Mouse (Mus musculus): Measurements from ENCODE around the gene Gm28048.

- no peak for TF ChIP-seq POLR2A (IDR thresholded peaks at IDR 0.05; ENCODE audit: borderline replicate concordance, low read depth, low read length)
- no peak for TF ChIP-seq CTCF (IDR thresholded peaks at IDR 0.05; ENCODE audit: low read depth, low read length)
Observed at GRCm38 (mm10) chr11:22818371-22818770, 163.5 kb downstream of the Gm28048 start.
